In genomic region chr11:65366677-65367370, GRCm38 (mm10) we compare ENCODE assay signal across 11 mouse cellular contexts.
DNase-seq lines count a peak whose midpoint lies in the region; ATAC-seq and TF ChIP-seq lines count a peak whose summit lies in the region.
"Had no signal": no experiment of that assay in that cellular context is flagged by ENCODE, and none has a peak within 500 bp of the region (broad histone marks: within the 10 kb centered on the region; RNA-seq: fewer than 3 reads in every experiment).

No protein-coding gene starts in this region.

- ATAC-seq in heart, embryonic 12.5 days (ENCODE audit: insufficient number of reproducible peaks, low FRiP score): 0 out of 2 replicates have a peak, but pooled peaks have one; percentile 26
- ATAC-seq in stomach, embryonic 15.5 days (ENCODE audit: insufficient read depth, low FRiP score, low read depth): no peak
- no peak for ATAC-seq in forebrain, embryonic 14.5 days
- no peak for ATAC-seq in midbrain, embryonic 15.5 days (replicated peaks)
- ATAC-seq in inflammation-experienced regulatory T-cells, adult 6 months: no peak
- ATAC-seq: midbrain, embryonic 16.5 days had no signal

- peak; percentile 6 for DNase-seq in lung, adult 18-20 months
- no peak for DNase-seq in lung, adult 2 months
- DNase-seq in kidney, postnatal 25 days: peak; percentile 50 to 55
- no peak for DNase-seq in forebrain, embryonic 14.5 days (ENCODE audit: low spot score)
- DNase-seq: right cerebral cortex, postnatal 14 days had no signal

- H3K9me3 ChIP-seq in heart, embryonic 12.5 days (replicated peaks): no peaks in the 10 kb centered on the region
- no peaks in the 10 kb centered on the region for H3K9me3 ChIP-seq in stomach, embryonic 15.5 days
- H3K9me3 ChIP-seq in forebrain, embryonic 14.5 days (replicated peaks; ENCODE audit: control insufficient read depth, low read length): no peaks in the 10 kb centered on the region
- no peaks in the 10 kb centered on the region for H3K9me3 ChIP-seq in midbrain, embryonic 15.5 days
- H3K9me3 ChIP-seq: hindbrain, embryonic 12.5 days had no signal

- WGBS in lung, adult 2 months: 49% methylated on average over 8 of the region's 8 CpGs
- WGBS in heart, embryonic 12.5 days: 47% methylated on average over 8 of the region's 8 CpGs
- 53% methylated on average over 8 of the region's 8 CpGs for WGBS in stomach, embryonic 15.5 days
- 80% methylated on average over 8 of the region's 8 CpGs for WGBS in forebrain, embryonic 14.5 days
- WGBS in midbrain, embryonic 15.5 days: 79% methylated on average over 8 of the region's 8 CpGs

- peak overlapping the region; percentile 93 for H3K27ac ChIP-seq in heart, embryonic 12.5 days (ENCODE audit: poor library complexity, severe bottlenecking)
- peak overlapping the region; percentile 40; the same call in 1 of the 2 replicates for H3K27ac ChIP-seq in stomach, embryonic 15.5 days
- no peak overlapping the region for H3K27ac ChIP-seq in forebrain, embryonic 14.5 days (ENCODE audit: low read depth, low read length)
- no peak overlapping the region for H3K27ac ChIP-seq in midbrain, embryonic 15.5 days
- H3K27ac ChIP-seq: hindbrain, embryonic 12.5 days had no signal

- TF ChIP-seq CTCF in lung, adult 2 months (IDR thresholded peaks at IDR 0.05; ENCODE audit: insufficient read depth, low read length): no peak

- H3K27me3 ChIP-seq in heart, embryonic 12.5 days (replicated peaks): no peaks in the 10 kb centered on the region
- no peaks in the 10 kb centered on the region for H3K27me3 ChIP-seq in stomach, embryonic 15.5 days (replicated peaks)
- H3K27me3 ChIP-seq in forebrain, embryonic 14.5 days (replicated peaks; ENCODE audit: control insufficient read depth, insufficient read depth, low read length): no peaks in the 10 kb centered on the region
- no peaks in the 10 kb centered on the region for H3K27me3 ChIP-seq in midbrain, embryonic 15.5 days (replicated peaks)
- H3K27me3 ChIP-seq: hindbrain, embryonic 12.5 days had no signal

- no peaks in the 10 kb centered on the region for H3K4me1 ChIP-seq in lung, adult 2 months (ENCODE audit: control insufficient read depth, insufficient read depth, low read length)
- peaks cover 36% of the 10 kb centered on the region for H3K4me1 ChIP-seq in heart, embryonic 12.5 days (replicated peaks)
- 0 out of 2 replicates have a peak, but pooled peaks cover 4% of the 10 kb centered on the region for H3K4me1 ChIP-seq in stomach, embryonic 15.5 days
- H3K4me1 ChIP-seq in forebrain, embryonic 14.5 days (ENCODE audit: control insufficient read depth, insufficient read depth, low read length): no peaks in the 10 kb centered on the region
- H3K4me1 ChIP-seq in midbrain, embryonic 15.5 days: no peaks in the 10 kb centered on the region
- H3K4me1 ChIP-seq: hindbrain, embryonic 12.5 days had no signal

- no peaks in the 10 kb centered on the region for H3K36me3 ChIP-seq in heart, embryonic 12.5 days
- H3K36me3 ChIP-seq in stomach, embryonic 15.5 days: no peaks in the 10 kb centered on the region
- H3K36me3 ChIP-seq in forebrain, embryonic 14.5 days (ENCODE audit: control insufficient read depth, insufficient read depth, low read length): no peaks in the 10 kb centered on the region
- H3K36me3 ChIP-seq in midbrain, embryonic 15.5 days (replicated peaks): no peaks in the 10 kb centered on the region
- H3K36me3 ChIP-seq: hindbrain, embryonic 12.5 days had no signal

- no peak for TF ChIP-seq POLR2A in lung, adult 2 months (IDR thresholded peaks at IDR 0.05; ENCODE audit: borderline replicate concordance, extremely low read depth, low read depth, low read length)

- peak overlapping the region; percentile 2; the same call in 1 of the 2 replicates for H3K9ac ChIP-seq in heart, embryonic 12.5 days
- H3K9ac ChIP-seq in stomach, embryonic 15.5 days: no peak overlapping the region
- no peak overlapping the region for H3K9ac ChIP-seq in forebrain, embryonic 14.5 days (ENCODE audit: low read length)
- H3K9ac ChIP-seq in midbrain, embryonic 15.5 days: no peak overlapping the region
- H3K9ac ChIP-seq: hindbrain, embryonic 12.5 days had no signal

- no peak overlapping the region for H3K4me3 ChIP-seq in lung, adult 2 months (replicated peaks; ENCODE audit: extremely low read depth, low read depth, low read length)
- H3K4me3 ChIP-seq in heart, embryonic 12.5 days: no peak overlapping the region
- H3K4me3 ChIP-seq in stomach, embryonic 15.5 days (replicated peaks): no peak overlapping the region
- no peak overlapping the region for H3K4me3 ChIP-seq in forebrain, embryonic 14.5 days (ENCODE audit: low read depth, low read length)
- no peak overlapping the region for H3K4me3 ChIP-seq in midbrain, embryonic 15.5 days
- H3K4me3 ChIP-seq: hindbrain, embryonic 12.5 days had no signal

- peak overlapping the region; percentile 55 for H3K4me2 ChIP-seq in heart, embryonic 12.5 days
- H3K4me2 ChIP-seq in stomach, embryonic 15.5 days: no peak overlapping the region
- H3K4me2 ChIP-seq in forebrain, embryonic 14.5 days (ENCODE audit: low read length): no peak overlapping the region
- no peak overlapping the region for H3K4me2 ChIP-seq in midbrain, embryonic 15.5 days
- H3K4me2 ChIP-seq: hindbrain, embryonic 12.5 days had no signal

Comparison
In these comparisons a context has a peak if more than half of its experiments do, and no peak if none do; other contexts are left out.
1. DNase-seq: peak in lung, adult 18-20 months (2 of 2) and kidney, postnatal 25 days (2 of 2); none in lung, adult 2 months (single experiment) and forebrain, embryonic 14.5 days (single experiment).
2. H3K27ac ChIP-seq: peak in heart, embryonic 12.5 days (single experiment) and stomach, embryonic 15.5 days (single experiment); none in forebrain, embryonic 14.5 days (single experiment) and midbrain, embryonic 15.5 days (single experiment).